Mouse (Mus musculus): ENCODE results near the gene Tdrd5. TPM values are rescaled to one million over a fixed set of nuclear protein-coding genes. Genes with fewer than 3 reads are reported as not detected.
A peak's percentile ranks its signal among the peaks of the same experiment; 100 is the strongest.

The Tdrd5 gene
- polyA plus RNA-seq, 1 experiment from 2014 or later = 0.35 TPM

DNA sequence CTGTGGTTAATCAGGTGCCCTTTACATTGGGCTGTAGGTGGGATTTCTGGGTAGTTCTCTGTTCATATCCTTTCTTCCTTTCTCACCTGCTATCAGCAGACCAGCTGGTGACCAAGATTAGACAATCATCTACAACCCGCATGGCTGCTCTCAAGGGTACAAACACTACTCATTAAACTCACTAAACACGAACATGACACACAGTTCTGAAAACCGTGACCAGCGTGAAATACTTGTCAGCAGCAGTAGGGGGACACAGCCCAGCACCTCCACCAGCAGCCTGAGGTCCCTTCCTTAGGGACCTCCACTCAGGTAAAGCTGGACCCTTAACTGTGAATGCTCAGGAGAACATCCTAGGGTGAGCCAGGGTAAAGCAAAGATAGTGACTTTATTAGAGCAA, 87.2 kb downstream of the Tdrd5 start:
- Histone ChIP-seq H3K4me2 (ENCODE audit: low read depth, low read length) (no peak overlapping the region), H3K4me1 (ENCODE audit: control insufficient read depth, insufficient read depth, low read length) (peaks cover 6% of the 10 kb centered on the region; the same call in 1 of the 2 replicates), H3K36me3 (ENCODE audit: control insufficient read depth, insufficient read depth, low read length) (no peaks in the 10 kb centered on the region), H3K9ac (ENCODE audit: low read depth, low read length) (no peak overlapping the region), H3K4me3 (ENCODE audit: low read length) (no peak overlapping the region), H3K9me3 (ENCODE audit: control insufficient read depth, low read length) (no peaks in the 10 kb centered on the region), H3K27me3 (replicated peaks; ENCODE audit: control insufficient read depth, insufficient read depth, low read length) (no peaks in the 10 kb centered on the region), H3K27ac (ENCODE audit: low read length) (no peak overlapping the region)
- ATAC-seq = no peak
- 77% methylated on average over 4 of the region's 4 CpGs for WGBS

GRCm38 (mm10) chr1:156214651-156215050, 88.8 kb downstream of the Tdrd5 start:
- WGBS = 85% methylated on average over 8 of the region's 8 CpGs

GRCm38 (mm10) chr1:156212923-156213322, 90.5 kb downstream of the Tdrd5 start:
- H3K27ac ChIP-seq (ENCODE audit: low read length) = no peak overlapping the region
- peak; percentile 64; the same call in 1 of the 2 replicates for ATAC-seq
- WGBS = 86% methylated on average over 5 of the region's 5 CpGs
- H3K4me3 ChIP-seq (ENCODE audit: low read length) = no peak overlapping the region
- H3K4me1 ChIP-seq (ENCODE audit: control insufficient read depth, insufficient read depth, low read length) = peaks cover 5% of the 10 kb centered on the region; the same call in 1 of the 2 replicates
- H3K4me2 ChIP-seq (ENCODE audit: low read depth, low read length) = no peak overlapping the region
- H3K9ac ChIP-seq (ENCODE audit: low read depth, low read length) = no peak overlapping the region
- H3K36me3 ChIP-seq (ENCODE audit: control insufficient read depth, insufficient read depth, low read length) = no peaks in the 10 kb centered on the region
- no peaks in the 10 kb centered on the region for H3K9me3 ChIP-seq (ENCODE audit: control insufficient read depth, low read length)
- H3K27me3 ChIP-seq (replicated peaks; ENCODE audit: control insufficient read depth, insufficient read depth, low read length) = no peaks in the 10 kb centered on the region

More at GRCm38 (mm10) chr1:156214651-156215050, 88.8 kb downstream of the Tdrd5 start:
- no peaks in the 10 kb centered on the region for H3K27me3 ChIP-seq (replicated peaks; ENCODE audit: control insufficient read depth, insufficient read depth, low read length)
- no peak for ATAC-seq
- no peak overlapping the region for H3K4me3 ChIP-seq (ENCODE audit: low read length)
- no peaks in the 10 kb centered on the region for H3K9me3 ChIP-seq (ENCODE audit: control insufficient read depth, low read length)
- no peaks in the 10 kb centered on the region for H3K36me3 ChIP-seq (ENCODE audit: control insufficient read depth, insufficient read depth, low read length)
- peaks cover 6% of the 10 kb centered on the region; the same call in 1 of the 2 replicates for H3K4me1 ChIP-seq (ENCODE audit: control insufficient read depth, insufficient read depth, low read length)
- H3K4me2 ChIP-seq (ENCODE audit: low read depth, low read length) = no peak overlapping the region
- H3K27ac ChIP-seq (ENCODE audit: low read length) = no peak overlapping the region
- H3K9ac ChIP-seq (ENCODE audit: low read depth, low read length) = no peak overlapping the region

DNA sequence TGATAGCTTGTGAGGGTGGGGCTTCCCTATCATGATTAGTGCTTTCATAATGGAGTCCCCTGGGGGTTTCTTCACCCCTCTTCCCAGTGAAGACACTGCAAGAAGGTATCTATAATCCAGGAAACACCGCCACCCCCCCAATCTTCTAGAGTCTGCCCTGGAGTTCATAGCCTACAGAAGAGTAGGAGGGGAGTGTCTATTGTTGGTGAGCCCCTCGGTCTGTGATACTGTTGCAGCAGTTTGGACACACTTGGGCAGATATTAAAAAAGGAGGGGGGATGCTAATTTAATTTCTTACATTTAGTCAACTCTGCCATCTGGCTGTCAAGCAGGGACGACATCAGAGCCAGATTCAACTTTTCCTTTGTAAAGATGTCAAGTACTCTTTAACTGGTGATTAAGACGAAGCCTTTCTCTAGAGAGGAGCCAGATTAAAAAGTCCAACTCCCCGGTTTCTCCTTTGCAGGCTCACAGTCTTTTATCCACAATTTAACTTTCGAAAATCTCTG, 91.6 kb downstream of the Tdrd5 start:
- Histone ChIP-seq H3K4me3 (ENCODE audit: low read length) (no peak overlapping the region), H3K4me1 (ENCODE audit: control insufficient read depth, insufficient read depth, low read length) (no peaks in the 10 kb centered on the region), H3K9me3 (ENCODE audit: control insufficient read depth, low read length) (no peaks in the 10 kb centered on the region), H3K36me3 (ENCODE audit: control insufficient read depth, insufficient read depth, low read length) (no peaks in the 10 kb centered on the region), H3K27ac (ENCODE audit: low read length) (no peak overlapping the region), H3K27me3 (replicated peaks; ENCODE audit: control insufficient read depth, insufficient read depth, low read length) (peaks cover 2% of the 10 kb centered on the region; the same call in 1 of the 2 replicates), H3K4me2 (ENCODE audit: low read depth, low read length) (no peak overlapping the region), H3K9ac (ENCODE audit: low read depth, low read length) (no peak overlapping the region)
- 68% methylated on average over 6 of the region's 6 CpGs for WGBS
- ATAC-seq = no peak

Other genes with a start within 250 kb of the Tdrd5 start
- 4.3 and 4.4 TPM in 2 replicates for gene Fam163a, start 98.6 kb downstream of the Tdrd5 start, polyA plus RNA-seq (2015; fragmentation: Nextera tagmentation; extraction: Ambion mirVana)
- not detected in 2 replicates for gene Nphs2, start 7.1 kb upstream of the Tdrd5 start, polyA plus RNA-seq (2015; fragmentation: Nextera tagmentation; extraction: Ambion mirVana)
- 759 and 815 TPM in 2 replicates for gene Gm2000, start 62.4 kb upstream of the Tdrd5 start, polyA plus RNA-seq (2015; fragmentation: Nextera tagmentation; extraction: Ambion mirVana)
- gene Axdnd1, start 117.5 kb upstream of the Tdrd5 start, polyA plus RNA-seq (2015; fragmentation: Nextera tagmentation; extraction: Ambion mirVana) = 0.16 and 0.29 TPM in 2 replicates
- 84.4 and 93.9 TPM in 2 replicates for gene Soat1, start 170.7 kb upstream of the Tdrd5 start, polyA plus RNA-seq (2015; fragmentation: Nextera tagmentation; extraction: Ambion mirVana)
- gene Gm10031, start 220.3 kb upstream of the Tdrd5 start, polyA plus RNA-seq (2015; fragmentation: Nextera tagmentation; extraction: Ambion mirVana) = 0.26 and 0.48 TPM in 2 replicates

All from intestine, embryonic 16.5 days (tissue).